Mouse (Mus musculus) stomach, embryonic 16.5 days (tissue): ENCODE measurements around the gene Nfs1. TPM values are rescaled to one million over a fixed set of nuclear protein-coding genes. Genes with fewer than 3 reads are reported as not detected.
"Not testable (repeated sequence)": the region's sequence is repeated elsewhere in the genome, so short reads cannot be mapped to it uniquely, and the experiment has no call there.

Source experiments
- ATAC-seq: fragments of 200-750 bp; cut with Nextera tagmentation; 2 replicates; pipeline ENCODE4 v1.8.0; 2017; ENCODE audit warnings: moderate number of reproducible peaks, moderate TSS enrichment; ENCODE audit not compliant: insufficient read depth, low FRiP score
- H3K27ac ChIP-seq: fragments of 300-500 bp; sonication (generic); 2 replicates; pipeline ENCODE4 v1.5.1; 2014; ENCODE audit warnings: low read length
- H3K27me3 ChIP-seq: fragments of 300-500 bp; sonication (generic); 2 replicates; pipeline ENCODE4 v1.6.1; 2014; ENCODE audit warnings: low read length, control low read depth, mixed read lengths; ENCODE audit not compliant: control insufficient read depth, insufficient read depth
- H3K36me3 ChIP-seq: fragments of 300-500 bp; sonication (generic); 2 replicates; pipeline ENCODE4 v1.6.1; 2014; ENCODE audit warnings: low read length; ENCODE audit not compliant: control insufficient read depth, insufficient read depth
- H3K4me1 ChIP-seq: fragments of 300-500 bp; sonication (generic); 2 replicates; pipeline ENCODE4 v1.6.1; 2014; ENCODE audit warnings: low read length, control low read depth, mixed read lengths; ENCODE audit not compliant: control insufficient read depth, insufficient read depth
- H3K4me2 ChIP-seq: fragments of 300-500 bp; sonication (generic); 2 replicates; pipeline ENCODE4 v1.6.1; 2014; ENCODE audit warnings: low read depth, low read length, mixed read lengths
- H3K4me3 ChIP-seq: fragments of 300-500 bp; sonication (generic); replicated peaks from 2 replicates; pipeline ENCODE4 v1.5.1; 2014; ENCODE audit warnings: mild to moderate bottlenecking, low read length
- H3K9ac ChIP-seq: fragments of 300-500 bp; sonication (generic); 2 replicates; pipeline ENCODE4 v1.6.1; 2014; ENCODE audit warnings: low read length
- H3K9me3 ChIP-seq: fragments of 300-500 bp; sonication (generic); replicated peaks from 2 replicates; pipeline ENCODE4 v1.6.1; 2016; ENCODE audit warnings: low read length, control low read depth; ENCODE audit not compliant: control insufficient read depth
- WGBS: fragments of 180-500 bp; shearing (Covaris S2); extraction: QIAGEN DNeasy Blood & Tissue Kit; methylation state at CpG from one replicate; pipeline ENCODE4 v1.1.7; 2014; 5-methylcytosine and 5-hydroxymethylcytosine counted together
- polyA plus RNA-seq: library from polyadenylated mRNA; unstranded; fragments of >200 nt; fragmentation: Nextera tagmentation; extraction: Ambion mirVana; gene quantifications from 2 replicates; pipeline ENCODE4 v1.2.1, GENCODE M21; 2015

Gene Nfs1
- 51.0 and 51.1 TPM in 2 replicates for polyA plus RNA-seq

GRCm38 (mm10) chr2:156143953-156144724 is at the start of gene Nfs1, which contains the start of gene Romo1:
Gene Nfs1 (minus strand): TSS chr2:156144186.
Gene Romo1 (plus strand): TSS chr2:156144039.
- Histone ChIP-seq H3K36me3 (peaks cover 9% of the 10 kb centered on the region), H3K9me3 (no peaks in the 10 kb centered on the region), H3K9ac (peak within 1 kb of the TSS; percentile 92), H3K4me1 (peaks cover 9% of the 10 kb centered on the region), H3K27ac (peak within 1 kb of the TSS; percentile 94), H3K4me3 (peak within 1 kb of the TSS; percentile 89), H3K27me3 (no peaks in the 10 kb centered on the region), H3K4me2 (peak within 1 kb of the TSS; percentile 79)
- ATAC-seq: peak; percentile 95
- under 1% methylated on average over 70 of the region's 70 CpGs for WGBS

- 81% methylated on average over 3 of the region's 3 CpGs for WGBS
- Histone ChIP-seq H3K36me3 (no peaks in the 10 kb centered on the region), H3K4me2 (no peak overlapping the region), H3K4me1 (peaks cover 15% of the 10 kb centered on the region), H3K4me3 (no peak overlapping the region), H3K27me3 (no peaks in the 10 kb centered on the region), H3K27ac (no peak overlapping the region), H3K9me3 (no peaks in the 10 kb centered on the region), H3K9ac (no peak overlapping the region)
- ATAC-seq: no peak
Measured at GRCm38 (mm10) chr2:156193066-156193862, 49.3 kb upstream of the Nfs1 start.

- Histone ChIP-seq H3K36me3 (no peaks in the 10 kb centered on the region), H3K4me2 (no peak overlapping the region), H3K4me3 (no peak overlapping the region), H3K27me3 (no peaks in the 10 kb centered on the region), H3K4me1 (peaks cover 6% of the 10 kb centered on the region), H3K9me3 (no peaks in the 10 kb centered on the region), H3K27ac (no peak overlapping the region), H3K9ac (no peak overlapping the region)
- WGBS: 72% methylated on average over 2 of the region's 2 CpGs
- ATAC-seq: no peak
Measured at GRCm38 (mm10) chr2:156192068-156192467, 48.1 kb upstream of the Nfs1 start.

GRCm38 (mm10) chr2:156191540-156191939 is 47.6 kb upstream of the Nfs1 start:
- H3K9me3 ChIP-seq: no peaks in the 10 kb centered on the region
- ATAC-seq: no peak
- no peak overlapping the region for H3K4me2 ChIP-seq
- H3K27ac ChIP-seq: no peak overlapping the region
- H3K4me1 ChIP-seq: peaks cover 6% of the 10 kb centered on the region
- H3K4me3 ChIP-seq: no peak overlapping the region
- no peak overlapping the region for H3K9ac ChIP-seq
- H3K27me3 ChIP-seq: no peaks in the 10 kb centered on the region
- H3K36me3 ChIP-seq: no peaks in the 10 kb centered on the region
- WGBS: 93% methylated on average over 2 of the region's 2 CpGs

- H3K4me1 ChIP-seq: no peaks in the 10 kb centered on the region
- no peak overlapping the region for H3K4me3 ChIP-seq
- no peaks in the 10 kb centered on the region for H3K27me3 ChIP-seq
- no peaks in the 10 kb centered on the region for H3K36me3 ChIP-seq
- ATAC-seq: no peak
- H3K27ac ChIP-seq: no peak overlapping the region
- 76% methylated on average over 14 of the region's 14 CpGs for WGBS
- H3K9ac ChIP-seq: no peak overlapping the region
- no peaks in the 10 kb centered on the region for H3K9me3 ChIP-seq
- no peak overlapping the region for H3K4me2 ChIP-seq
Measured at GRCm38 (mm10) chr2:156190004-156190896, 46.3 kb upstream of the Nfs1 start.

GRCm38 (mm10) chr2:156189241-156189640 is 45.3 kb upstream of the Nfs1 start:
- not testable (repeated sequence) for H3K27me3 ChIP-seq, H3K27ac ChIP-seq, H3K4me1 ChIP-seq, H3K4me2 ChIP-seq, ATAC-seq, H3K9ac ChIP-seq, H3K4me3 ChIP-seq, H3K9me3 ChIP-seq, H3K36me3 ChIP-seq
- 65% methylated on average over 7 of the region's 7 CpGs for WGBS

- Histone ChIP-seq H3K36me3 (peaks cover 10% of the 10 kb centered on the region; the same call in 1 of the 2 replicates), H3K9ac (no peak overlapping the region), H3K4me2 (no peak overlapping the region), H3K4me3 (no peak overlapping the region), H3K27me3 (no peaks in the 10 kb centered on the region), H3K9me3 (no peaks in the 10 kb centered on the region), H3K27ac (no peak overlapping the region), H3K4me1 (peaks cover 15% of the 10 kb centered on the region)
- ATAC-seq: no peak
- 65% methylated on average over 2 of the region's 2 CpGs for WGBS
Measured at GRCm38 (mm10) chr2:156181592-156181991, 37.6 kb upstream of the Nfs1 start.

- Histone ChIP-seq H3K9me3 (no peaks in the 10 kb centered on the region), H3K4me3 (peak overlapping the region; percentile 79), H3K27ac (peak overlapping the region; percentile 93), H3K36me3 (peaks cover 10% of the 10 kb centered on the region; the same call in 1 of the 2 replicates), H3K9ac (peak overlapping the region; percentile 91), H3K27me3 (no peaks in the 10 kb centered on the region), H3K4me2 (peak overlapping the region; percentile 53), H3K4me1 (peaks cover 15% of the 10 kb centered on the region)
- 11% methylated on average over 8 of the region's 8 CpGs for WGBS
- no peak for ATAC-seq
Measured at GRCm38 (mm10) chr2:156180824-156181590, 37.0 kb upstream of the Nfs1 start.
